In genomic region chr12:105722657-105723056, GRCm38 (mm10) we compare ENCODE assay signal across 8 mouse cellular contexts. TPM values are rescaled to one million over a fixed set of nuclear protein-coding genes. Genes with fewer than 3 reads are reported as not detected.
DNase-seq lines count a peak whose midpoint lies in the region; ATAC-seq and TF ChIP-seq lines count a peak whose summit lies in the region.

No protein-coding gene starts in this region.

- H3K9ac ChIP-seq in intestine, embryonic 16.5 days (ENCODE audit: low read depth, low read length) = no peak overlapping the region

- whole genome bisulfite sequencing in intestine, embryonic 16.5 days = 4% methylated on average over 5 of the region's 5 CpGs

- DNase-seq in gastrocnemius, adult 2 months = no peak
- no peak for DNase-seq in gastrocnemius, postnatal 4 days (ENCODE audit: low spot score in 2 of 2)
- DNase-seq in thymus, postnatal 14 days = peak; percentile 25
- DNase-seq in thymus, adult 18-20 months = no peak
- peak; percentile 84 for DNase-seq in embryo, embryonic 10.5 days (ENCODE audit: low spot score)
- no peak for DNase-seq in right cerebral cortex, postnatal 4 days

- peak; percentile 75 for TF ChIP-seq CTCF in gastrocnemius, adult 2 months (IDR thresholded peaks at IDR 0.05)

- H3K4me1 ChIP-seq in intestine, embryonic 16.5 days (ENCODE audit: control insufficient read depth, insufficient read depth, low read length) = no peaks in the 10 kb centered on the region

- H3K27me3 ChIP-seq in intestine, embryonic 16.5 days (replicated peaks; ENCODE audit: control insufficient read depth, insufficient read depth, low read length) = no peaks in the 10 kb centered on the region

- peak; percentile 49 for ATAC-seq in intestine, embryonic 16.5 days
- peak; percentile 33; the same call in 1 of the 2 replicates for ATAC-seq in monocyte, adult 5-6 weeks (replicated peaks; ENCODE audit: insufficient number of reproducible peaks, low FRiP score, low TSS enrichment, poor library complexity, severe bottlenecking)

- no peak overlapping the region for H3K4me3 ChIP-seq in gastrocnemius, adult 2 months
- no peak overlapping the region for H3K4me3 ChIP-seq in intestine, embryonic 16.5 days (ENCODE audit: low read length)

- H3K4me2 ChIP-seq in intestine, embryonic 16.5 days (ENCODE audit: low read depth, low read length) = no peak overlapping the region

- no peaks in the 10 kb centered on the region for H3K36me3 ChIP-seq in intestine, embryonic 16.5 days (ENCODE audit: control insufficient read depth, insufficient read depth, low read length)

- no peaks in the 10 kb centered on the region for H3K9me3 ChIP-seq in intestine, embryonic 16.5 days (ENCODE audit: control insufficient read depth, low read length)

- intact Hi-C loops in gastrocnemius, adult 2 months (cut with DNase I) = loop anchor here (5.0 kb wide), 1 partner anchor 35 kb away; the partner anchor contains the start of gene Atg2b

- H3K27ac ChIP-seq in gastrocnemius, adult 2 months = no peak overlapping the region
- no peak overlapping the region for H3K27ac ChIP-seq in intestine, embryonic 16.5 days (ENCODE audit: low read length)

RNA-seq across cellular contexts. Expression of gene Ak7, which starts 16.9 kb away (rescaled TPM):
- not detected for total RNA-seq in gastrocnemius, adult 2 months (2021)
- total RNA-seq in gastrocnemius, postnatal 4 days (2021) = under 1 TPM in 1 of 2 experiments, not detected in 1; 0.13 TPM
- polyA plus RNA-seq in intestine, embryonic 16.5 days (2015; fragmentation: Nextera tagmentation; extraction: Ambion mirVana) = 0.40 and 0.49 TPM in 2 replicates
- total RNA-seq in monocyte, adult 5-6 weeks (2017) = 1.3 TPM in 1 of 3 replicates, not detected in the others

RNA-seq across cellular contexts. Expression of gene Atg2b, which starts 37.6 kb away (rescaled TPM):
- 10 to 100 TPM; 18.9 to 19.1 TPM for total RNA-seq in gastrocnemius, adult 2 months (2021)
- 10 to 100 TPM; 18.7 to 21.9 TPM for total RNA-seq in gastrocnemius, postnatal 4 days (2021)
- polyA plus RNA-seq in intestine, embryonic 16.5 days (2015; fragmentation: Nextera tagmentation; extraction: Ambion mirVana) = 10.5 and 13.5 TPM in 2 replicates
- 16.9 to 24.6 TPM (median 18.7 TPM) in 3 replicates for total RNA-seq in monocyte, adult 5-6 weeks (2017)

RNA-seq across cellular contexts. Expression of gene Gskip, which starts 38.0 kb away (rescaled TPM):
- 1 to 10 TPM; 4.7 to 6.7 TPM for total RNA-seq in gastrocnemius, adult 2 months (2021)
- total RNA-seq in gastrocnemius, postnatal 4 days (2021) = 10 to 100 TPM in 1 of 2 experiments, 1 to 10 TPM in 1; 9.1 to 10.3 TPM
- 29.7 and 30.2 TPM in 2 replicates for polyA plus RNA-seq in intestine, embryonic 16.5 days (2015; fragmentation: Nextera tagmentation; extraction: Ambion mirVana)
- 17.5 to 21.6 TPM (median 21.5 TPM) in 3 replicates for total RNA-seq in monocyte, adult 5-6 weeks (2017)

Comparison
In these comparisons a context has a peak if more than half of its experiments do, and no peak if none do; other contexts are left out.
1. DNase-seq: peak in thymus, postnatal 14 days (single experiment) and embryo, embryonic 10.5 days (single experiment); none in gastrocnemius, adult 2 months (single experiment), gastrocnemius, postnatal 4 days (0 of 2), thymus, adult 18-20 months (0 of 2) and right cerebral cortex, postnatal 4 days (single experiment).